Mouse (Mus musculus) heart, postnatal 0 days (tissue): Measurements from ENCODE around the gene Abcg5. TPM values are rescaled to one million over a fixed set of nuclear protein-coding genes. Genes with fewer than 3 reads are reported as not detected.

Source experiments
- ATAC-seq: fragments of 200-750 bp; cut with Nextera tagmentation; 2 replicates; pipeline ENCODE4 v1.8.0; 2017; ENCODE audit warnings: low read depth, moderate number of reproducible peaks, moderate library complexity; ENCODE audit not compliant: insufficient read depth
- DNase-seq: peaks from one replicate; pipeline ENCODE4 v3.0.0-alpha.2; 2016; ENCODE audit warnings: low spot score
- H3K27ac ChIP-seq: fragments of 300-500 bp; sonication (generic); 2 replicates; pipeline ENCODE4 v1.5.1; 2014; ENCODE audit warnings: low read depth, mild to moderate bottlenecking
- H3K27me3 ChIP-seq: fragments of 300-500 bp; sonication (generic); 2 replicates; pipeline ENCODE4 v1.6.1; 2014; ENCODE audit warnings: low read length, mixed read lengths; ENCODE audit not compliant: control insufficient read depth, insufficient read depth
- H3K36me3 ChIP-seq: fragments of 300-500 bp; sonication (generic); replicated peaks from 2 replicates; pipeline ENCODE4 v1.6.1; 2014; ENCODE audit warnings: low read length, mixed read lengths; ENCODE audit not compliant: control insufficient read depth, insufficient read depth
- H3K4me1 ChIP-seq: fragments of 300-500 bp; sonication (generic); 2 replicates; pipeline ENCODE4 v1.6.1; 2014; ENCODE audit warnings: antibody characterized with exemption; ENCODE audit not compliant: control insufficient read depth, insufficient read depth
- H3K4me2 ChIP-seq: fragments of 300-500 bp; sonication (generic); 2 replicates; pipeline ENCODE4 v1.6.1; 2014; ENCODE audit warnings: low read depth, mild to moderate bottlenecking, low read length, moderate library complexity
- H3K4me3 ChIP-seq: fragments of 300-500 bp; sonication (generic); 2 replicates; pipeline ENCODE4 v1.5.1; 2014; ENCODE audit warnings: low read depth, low read length
- H3K9ac ChIP-seq: fragments of 300-500 bp; sonication (generic); replicated peaks from 2 replicates; pipeline ENCODE4 v1.6.1; 2014; ENCODE audit warnings: low read depth, low read length, mixed read lengths
- H3K9me3 ChIP-seq: fragments of 300-500 bp; sonication (generic); replicated peaks from 2 replicates; pipeline ENCODE4 v1.6.1; 2016; ENCODE audit warnings: low read length; ENCODE audit not compliant: control insufficient read depth
- CTCF ChIP-seq: IDR thresholded peaks from 2 replicates; pipeline ENCODE4 v1.5.1; 2016; ENCODE audit warnings: antibody characterized with exemption, control low read depth, low read depth
- WGBS: fragments of 180-500 bp; shearing (Covaris S2); extraction: QIAGEN DNeasy Blood & Tissue Kit; methylation state at CpG from one replicate; pipeline ENCODE4 v1.1.7; 2014; 5-methylcytosine and 5-hydroxymethylcytosine counted together
- polyA plus RNA-seq: library from polyadenylated mRNA; unstranded; fragments of >200 nt; fragmentation: Nextera tagmentation; extraction: Ambion mirVana; gene quantifications from 2 replicates; pipeline ENCODE4 v1.2.1, GENCODE M21; 2015
- total RNA-seq: library from RNA; depleted of rRNA; stranded (reverse); fragments of >200 nt; gene quantifications from 2 replicates; pipeline ENCODE4 v1.2.3, GENCODE M21; 2014; ENCODE audit warnings: low replicate concordance; rRNA removed

The Abcg5 gene
- total and polyA plus RNA-seq, 2 experiments from 2014 or later = not detected

DNA sequence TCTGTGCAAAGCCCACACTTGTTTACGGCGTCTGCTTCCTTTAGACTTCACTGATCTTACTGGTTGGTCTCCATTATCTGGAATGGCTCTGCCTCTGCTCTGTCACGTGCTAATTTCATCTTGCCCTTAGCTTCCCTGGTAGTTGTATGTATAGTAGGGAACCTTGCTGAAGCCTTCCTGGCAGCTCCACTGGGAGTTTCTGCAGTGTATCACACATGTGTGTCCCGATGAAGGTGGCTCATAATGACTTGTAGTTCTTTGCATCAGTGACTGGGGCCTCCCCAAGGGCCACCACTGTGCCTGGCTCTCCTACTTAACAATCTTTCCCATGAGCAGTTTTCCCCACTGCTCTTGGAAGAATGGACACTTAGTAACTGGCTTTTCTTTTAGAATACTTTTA, 74.2 kb downstream of the Abcg5 start:
- H3K9ac ChIP-seq = no peak overlapping the region
- no peak for TF ChIP-seq CTCF
- no peaks in the 10 kb centered on the region for H3K9me3 ChIP-seq
- H3K36me3 ChIP-seq = 0 out of 2 replicates have a peak, but pooled peaks cover 2% of the 10 kb centered on the region
- H3K4me2 ChIP-seq = no peak overlapping the region
- 68% methylated on average over 4 of the region's 4 CpGs for WGBS
- no peaks in the 10 kb centered on the region for H3K4me1 ChIP-seq
- no peaks in the 10 kb centered on the region for H3K27me3 ChIP-seq
- ATAC-seq (no peak), DNase-seq (no peak)
- no peak overlapping the region for H3K27ac ChIP-seq
- H3K4me3 ChIP-seq = no peak overlapping the region

Other genes starting within 250 kb of the Abcg5 start
- 12.6 and 20.3 TPM in 2 replicates for gene Thada, start 216.8 kb downstream of the Abcg5 start, total RNA-seq
- 2.3 and 2.4 TPM in 2 replicates for gene Thada, start 216.8 kb downstream of the Abcg5 start, polyA plus RNA-seq
- 1.6 TPM in 2 replicates for gene Plekhh2, start 171.1 kb downstream of the Abcg5 start, total RNA-seq
- gene Plekhh2, start 171.1 kb downstream of the Abcg5 start, polyA plus RNA-seq = 0.68 and 0.73 TPM in 2 replicates
- 3.9 TPM in 1 of 2 replicates, not detected in the other for gene Dync2li1, start 56.5 kb downstream of the Abcg5 start, total RNA-seq
- 6.4 and 6.6 TPM in 2 replicates for gene Dync2li1, start 56.5 kb downstream of the Abcg5 start, polyA plus RNA-seq
- gene Abcg8, start 6.7 kb downstream of the Abcg5 start, total RNA-seq = not detected in 2 replicates
- gene Abcg8, start 6.7 kb downstream of the Abcg5 start, polyA plus RNA-seq = not detected in 2 replicates
- 92.4 and 94.6 TPM in 2 replicates for gene Lrpprc, start 107.8 kb upstream of the Abcg5 start, total RNA-seq
- 62.2 and 68.0 TPM in 2 replicates for gene Lrpprc, start 107.8 kb upstream of the Abcg5 start, polyA plus RNA-seq